Mouse (Mus musculus): ENCODE data around the gene Abcb7.

DNA sequence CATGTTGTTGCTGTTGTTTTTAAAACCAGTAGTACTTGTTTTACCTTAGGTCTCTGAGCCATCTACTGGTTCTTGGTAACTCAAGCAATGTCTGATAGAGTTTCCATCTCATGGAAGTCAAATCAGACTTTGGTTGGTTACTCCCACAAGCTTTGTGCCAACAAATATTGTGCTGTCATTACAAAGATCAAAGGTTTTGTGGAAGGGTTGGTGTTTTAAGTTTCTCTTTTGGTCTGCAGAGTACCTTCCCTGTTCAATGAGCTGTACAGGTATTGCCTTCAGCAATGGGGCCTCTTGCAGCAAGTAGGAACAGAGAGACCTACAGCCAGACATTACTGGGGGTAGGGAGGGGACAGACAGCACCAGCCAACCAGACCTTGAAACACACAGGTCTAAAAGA, 5.5 kb downstream of the Abcb7 start:
- TF ChIP-seq CTCF (IDR thresholded peaks at IDR 0.05; ENCODE audit: low read depth) (no peak), EP300 (optimal IDR thresholded peaks at IDR 0.05) (no peak)
